Mouse (Mus musculus) hindbrain, postnatal 0 days (tissue): ENCODE results near the gene BC017158. TPM values are rescaled to one million over a fixed set of nuclear protein-coding genes. Genes with fewer than 3 reads are reported as not detected.

ENCODE experiments used
- ATAC-seq: fragments of 200-750 bp; cut with Nextera tagmentation; 2 replicates; pipeline ENCODE4 v1.8.0; 2017; ENCODE audit warnings: mild to moderate bottlenecking, moderate TSS enrichment, moderate library complexity
- DNase-seq: peaks from one replicate; pipeline ENCODE4 v3.0.0-alpha.2; 2015; ENCODE audit warnings: low spot score
- H3K27ac ChIP-seq: fragments of 300-500 bp; sonication (generic); 2 replicates; pipeline ENCODE4 v1.5.1; 2014; ENCODE audit warnings: mild to moderate bottlenecking
- H3K27me3 ChIP-seq: fragments of 300-500 bp; sonication (generic); 2 replicates; pipeline ENCODE4 v1.6.1; 2014; ENCODE audit warnings: low read length, mixed read lengths; ENCODE audit not compliant: insufficient read depth
- H3K36me3 ChIP-seq: fragments of 300-500 bp; sonication (generic); 2 replicates; pipeline ENCODE4 v1.6.1; 2014; ENCODE audit warnings: low read length, mixed read lengths; ENCODE audit not compliant: insufficient read depth
- H3K4me1 ChIP-seq: fragments of 300-500 bp; sonication (generic); 2 replicates; pipeline ENCODE4 v1.6.1; 2014; ENCODE audit warnings: antibody characterized with exemption, low read length, mixed read lengths; ENCODE audit not compliant: insufficient read depth
- H3K4me2 ChIP-seq: fragments of 300-500 bp; sonication (generic); 2 replicates; pipeline ENCODE4 v1.6.1; 2014; ENCODE audit warnings: low read depth, mild to moderate bottlenecking, low read length, moderate library complexity, mixed read lengths
- H3K4me3 ChIP-seq: fragments of 300-500 bp; sonication (generic); 2 replicates; pipeline ENCODE4 v1.5.1; 2014; ENCODE audit warnings: low read length
- H3K9ac ChIP-seq: fragments of 300-500 bp; sonication (generic); replicated peaks from 2 replicates; pipeline ENCODE4 v1.6.1; 2014; ENCODE audit warnings: mild to moderate bottlenecking, low read length, moderate library complexity, mixed read lengths
- H3K9me3 ChIP-seq: fragments of 300-500 bp; sonication (generic); 2 replicates; pipeline ENCODE4 v1.6.1; 2016; ENCODE audit warnings: low read length, mixed read lengths
- CTCF ChIP-seq: IDR thresholded peaks from 2 replicates; pipeline ENCODE4 v1.5.1; 2016; ENCODE audit warnings: antibody characterized with exemption, control low read depth, low read depth
- WGBS: fragments of 180-500 bp; shearing (Covaris S2); extraction: QIAGEN DNeasy Blood & Tissue Kit; methylation state at CpG from one replicate; pipeline ENCODE4 v1.1.7; 2014; 5-methylcytosine and 5-hydroxymethylcytosine counted together
- polyA plus RNA-seq: library from polyadenylated mRNA; unstranded; fragments of >200 nt; fragmentation: Nextera tagmentation; extraction: Ambion mirVana; gene quantifications from 2 replicates; pipeline ENCODE4 v1.2.1, GENCODE M21; 2015
- total RNA-seq: library from RNA; depleted of rRNA; stranded (reverse); fragments of >200 nt; gene quantifications from 2 replicates; pipeline ENCODE4 v1.2.3, GENCODE M21; 2014

BC017158 gene
- total and polyA plus RNA-seq, 2 experiments from 2014 or later = 16.8 to 35.1 TPM

DNA sequence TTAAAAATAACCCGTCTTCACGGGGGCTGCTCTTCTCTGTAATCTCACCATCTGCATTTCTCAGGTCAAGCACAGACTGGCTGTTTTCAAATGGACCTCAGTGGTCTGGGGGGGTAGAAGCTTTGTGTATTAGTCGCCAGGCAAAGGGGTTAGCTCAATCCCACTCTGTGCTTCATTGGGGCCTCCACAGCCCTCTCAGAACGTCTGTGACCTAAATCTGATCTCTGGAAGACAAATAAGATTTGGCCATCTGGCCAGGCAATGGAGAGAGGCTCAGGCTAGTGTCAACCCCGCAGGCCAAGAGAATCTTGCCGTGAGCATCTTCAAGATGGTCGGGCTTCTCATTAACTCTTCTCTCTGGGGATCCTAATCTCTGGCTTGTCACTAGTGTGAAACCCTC is 16.5 kb upstream of the BC017158 start:
- no peak overlapping the region for H3K9ac ChIP-seq
- no peak for DNase-seq
- no peaks in the 10 kb centered on the region for H3K36me3 ChIP-seq
- no peaks in the 10 kb centered on the region for H3K27me3 ChIP-seq
- H3K4me2 ChIP-seq = no peak overlapping the region
- H3K4me1 ChIP-seq = 0 out of 2 replicates have a peak, but pooled peaks cover 3% of the 10 kb centered on the region
- H3K4me3 ChIP-seq = no peak overlapping the region
- H3K9me3 ChIP-seq = no peaks in the 10 kb centered on the region
- no peak for TF ChIP-seq CTCF
- no peak for ATAC-seq
- H3K27ac ChIP-seq = no peak overlapping the region
- WGBS = 70% methylated on average over 7 of the region's 7 CpGs

DNA sequence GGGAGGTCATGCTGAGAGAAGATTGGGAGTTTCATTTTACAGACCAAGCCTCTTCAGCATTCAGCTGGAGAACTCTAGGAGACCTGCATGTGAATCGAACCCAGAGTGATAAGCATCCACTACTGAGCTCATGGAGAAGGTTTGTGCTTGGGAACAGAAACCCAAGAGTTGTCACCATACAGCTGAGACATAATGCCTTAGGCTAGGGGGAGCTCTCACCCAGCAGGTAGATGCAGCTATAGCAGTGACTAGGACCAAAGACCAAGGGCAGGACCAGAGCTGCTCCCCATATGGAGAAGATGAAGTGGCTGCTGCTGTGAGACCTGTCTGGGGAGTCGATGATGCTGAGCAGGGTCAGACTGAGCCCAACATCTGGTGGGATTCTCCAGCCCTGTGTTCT is 15.6 kb upstream of the BC017158 start:
- Histone ChIP-seq H3K4me1 (0 out of 2 replicates have a peak, but pooled peaks cover 3% of the 10 kb centered on the region), H3K27me3 (no peaks in the 10 kb centered on the region), H3K9me3 (no peaks in the 10 kb centered on the region), H3K4me3 (no peak overlapping the region), H3K36me3 (no peaks in the 10 kb centered on the region), H3K27ac (no peak overlapping the region), H3K4me2 (no peak overlapping the region), H3K9ac (no peak overlapping the region)
- WGBS = 86% methylated on average over 2 of the region's 2 CpGs
- ATAC-seq (no peak), DNase-seq (no peak)
- no peak for TF ChIP-seq CTCF

DNA sequence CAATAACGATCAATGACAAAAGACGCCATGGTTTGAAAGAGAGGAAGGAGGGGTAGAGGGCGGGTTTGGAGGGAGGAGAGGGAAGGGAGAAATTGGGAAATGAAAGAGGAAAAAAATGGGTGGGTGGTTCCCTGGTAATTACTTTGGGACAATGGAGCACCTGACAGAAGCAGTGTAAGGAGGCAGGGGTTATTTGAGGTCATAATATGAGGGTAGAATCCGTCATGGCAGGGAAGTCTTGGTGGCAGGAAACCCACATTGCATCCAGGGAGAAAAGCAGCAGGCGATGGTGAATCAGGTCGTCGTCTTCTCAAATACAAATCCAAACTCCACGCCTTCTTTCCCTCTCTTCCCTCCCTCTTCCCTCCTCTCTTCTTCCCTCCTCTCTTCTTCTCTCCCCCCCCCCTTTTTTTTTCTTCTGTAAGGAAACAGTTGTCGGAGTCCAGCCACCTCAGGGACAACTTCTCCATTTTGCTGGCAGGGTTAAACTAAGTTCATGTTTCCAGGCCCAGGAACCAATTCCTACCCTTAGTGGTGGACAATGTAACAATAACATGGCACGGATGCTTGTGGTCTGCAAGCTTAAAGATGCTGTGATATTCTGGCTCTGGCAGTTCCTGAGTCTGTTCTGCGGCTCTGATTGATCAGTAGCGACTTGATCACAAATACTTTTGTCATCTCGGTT is 14.5 kb upstream of the BC017158 start:
- 83% methylated on average over 13 of the region's 13 CpGs for WGBS
- H3K4me2 ChIP-seq = no peak overlapping the region
- H3K4me3 ChIP-seq = no peak overlapping the region
- H3K4me1 ChIP-seq = 0 out of 2 replicates have a peak, but pooled peaks cover 3% of the 10 kb centered on the region
- no peak overlapping the region for H3K9ac ChIP-seq
- ATAC-seq = no peak
- no peak overlapping the region for H3K27ac ChIP-seq
- no peaks in the 10 kb centered on the region for H3K27me3 ChIP-seq
- no peak for TF ChIP-seq CTCF
- no peak for DNase-seq
- H3K36me3 ChIP-seq = no peaks in the 10 kb centered on the region
- no peaks in the 10 kb centered on the region for H3K9me3 ChIP-seq

- H3K9ac ChIP-seq = no peak overlapping the region
- no peak overlapping the region for H3K4me3 ChIP-seq
- H3K4me2 ChIP-seq = no peak overlapping the region
- no peaks in the 10 kb centered on the region for H3K36me3 ChIP-seq
- 0 out of 2 replicates have a peak, but pooled peaks cover 3% of the 10 kb centered on the region for H3K4me1 ChIP-seq
- 71% methylated on average over 8 of the region's 8 CpGs for WGBS
- no peak overlapping the region for H3K27ac ChIP-seq
- ATAC-seq (no peak), DNase-seq (no peak)
- no peak for TF ChIP-seq CTCF
- no peaks in the 10 kb centered on the region for H3K9me3 ChIP-seq
- no peaks in the 10 kb centered on the region for H3K27me3 ChIP-seq
Observed at GRCm38 (mm10) chr7:128311811-128312210, 13.8 kb upstream of the BC017158 start.

GRCm38 (mm10) chr7:128311263-128311662 is 13.3 kb upstream of the BC017158 start:
- TF ChIP-seq CTCF = no peak
- Histone ChIP-seq H3K9ac (no peak overlapping the region), H3K36me3 (no peaks in the 10 kb centered on the region), H3K27ac (no peak overlapping the region), H3K27me3 (no peaks in the 10 kb centered on the region), H3K4me1 (0 out of 2 replicates have a peak, but pooled peaks cover 3% of the 10 kb centered on the region), H3K4me2 (no peak overlapping the region), H3K4me3 (no peak overlapping the region), H3K9me3 (no peaks in the 10 kb centered on the region)
- DNase-seq (no peak), ATAC-seq (no peak)
- WGBS = 77% methylated on average over 3 of the region's 3 CpGs

- DNase-seq (no peak), ATAC-seq (no peak)
- H3K36me3 ChIP-seq = no peaks in the 10 kb centered on the region
- H3K27me3 ChIP-seq = no peaks in the 10 kb centered on the region
- WGBS = 69% methylated on average over 8 of the region's 8 CpGs
- 0 out of 2 replicates have a peak, but pooled peaks cover 3% of the 10 kb centered on the region for H3K4me1 ChIP-seq
- no peak overlapping the region for H3K4me3 ChIP-seq
- H3K9me3 ChIP-seq = no peaks in the 10 kb centered on the region
- TF ChIP-seq CTCF = no peak
- H3K9ac ChIP-seq = no peak overlapping the region
- no peak overlapping the region for H3K4me2 ChIP-seq
- H3K27ac ChIP-seq = peak overlapping the region; percentile 36; the same call in 1 of the 2 replicates
Observed at GRCm38 (mm10) chr7:128310229-128310688, 12.3 kb upstream of the BC017158 start.

DNA sequence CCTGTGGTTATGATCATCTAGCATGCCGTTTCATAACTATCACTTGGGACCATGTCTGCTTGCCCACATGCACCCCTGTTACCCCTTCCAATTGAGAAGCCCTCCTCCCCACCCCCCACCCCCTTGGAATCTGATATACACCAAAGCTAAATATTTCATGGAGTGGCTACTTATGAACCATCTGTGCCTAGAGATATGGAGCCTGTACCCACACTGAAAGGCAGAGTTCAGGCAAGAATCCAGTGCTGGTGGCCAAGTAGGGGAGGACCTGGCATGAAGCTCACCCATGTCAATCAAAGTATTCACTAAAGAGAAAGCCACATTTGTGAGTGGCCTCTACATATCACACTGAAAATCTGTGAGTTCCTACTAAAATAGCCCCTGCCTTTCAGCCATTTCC is 11.8 kb upstream of the BC017158 start:
- H3K27ac ChIP-seq = peak overlapping the region; percentile 36; the same call in 1 of the 2 replicates
- TF ChIP-seq CTCF = no peak
- no peak overlapping the region for H3K4me3 ChIP-seq
- no peaks in the 10 kb centered on the region for H3K9me3 ChIP-seq
- 50% methylated on average over 1 of the region's 1 CpGs for WGBS
- ATAC-seq (no peak), DNase-seq (no peak)
- no peaks in the 10 kb centered on the region for H3K36me3 ChIP-seq
- H3K27me3 ChIP-seq = no peaks in the 10 kb centered on the region
- H3K4me2 ChIP-seq = no peak overlapping the region
- H3K4me1 ChIP-seq = 0 out of 2 replicates have a peak, but pooled peaks cover 3% of the 10 kb centered on the region
- no peak overlapping the region for H3K9ac ChIP-seq
